Mouse (Mus musculus): ENCODE results near the gene Gm7271. TPM values are rescaled to one million over a fixed set of nuclear protein-coding genes. Genes with fewer than 3 reads are reported as not detected.

Gene Gm7271
- polyA plus RNA-seq, 1 experiment from 2014 or later, result not detected

GRCm38 (mm10) chr5:76529704-76530066 is 45.8 kb downstream of the Gm7271 start:
- WGBS, result 10% methylated on average over 9 of the region's 9 CpGs
- H3K9me3 ChIP-seq, result no peaks in the 10 kb centered on the region
- peaks cover 13% of the 10 kb centered on the region for H3K36me3 ChIP-seq (replicated peaks)
- peak overlapping the region; percentile 87 for H3K27ac ChIP-seq
- no peaks in the 10 kb centered on the region for H3K27me3 ChIP-seq (ENCODE audit: poor library complexity, severe bottlenecking)
- H3K4me3 ChIP-seq, result peak overlapping the region; percentile 96
- H3K4me1 ChIP-seq, result peaks cover 16% of the 10 kb centered on the region
- no peak for DNase-seq (ENCODE audit: extremely low spot score, low spot score)

GRCm38 (mm10) chr5:76533186-76533585 is 49.3 kb downstream of the Gm7271 start:
- Histone ChIP-seq H3K27me3 (ENCODE audit: poor library complexity, severe bottlenecking) (no peaks in the 10 kb centered on the region), H3K36me3 (replicated peaks) (peaks cover 47% of the 10 kb centered on the region), H3K4me3 (no peak overlapping the region), H3K27ac (no peak overlapping the region), H3K4me1 (peaks cover 16% of the 10 kb centered on the region), H3K9me3 (no peaks in the 10 kb centered on the region)
- no peak for DNase-seq (ENCODE audit: extremely low spot score, low spot score)
- WGBS, result 88% methylated on average over 6 of the region's 6 CpGs

- H3K36me3 ChIP-seq (replicated peaks), result peaks cover 62% of the 10 kb centered on the region
- WGBS, result 86% methylated on average over 1 of the region's 1 CpGs
- no peak for DNase-seq (ENCODE audit: extremely low spot score, low spot score)
- H3K9me3 ChIP-seq, result no peaks in the 10 kb centered on the region
- H3K4me3 ChIP-seq, result no peak overlapping the region
- no peaks in the 10 kb centered on the region for H3K27me3 ChIP-seq (ENCODE audit: poor library complexity, severe bottlenecking)
- no peaks in the 10 kb centered on the region for H3K4me1 ChIP-seq
- H3K27ac ChIP-seq, result no peak overlapping the region
These were observed 52.4 kb downstream of the Gm7271 start for GRCm38 (mm10) chr5:76536231-76536630.

- WGBS, result 97% methylated on average over 10 of the region's 10 CpGs
- Histone ChIP-seq H3K27ac (no peak overlapping the region), H3K4me3 (no peak overlapping the region), H3K4me1 (no peaks in the 10 kb centered on the region), H3K9me3 (no peaks in the 10 kb centered on the region), H3K36me3 (replicated peaks) (peaks cover 69% of the 10 kb centered on the region), H3K27me3 (ENCODE audit: poor library complexity, severe bottlenecking) (no peaks in the 10 kb centered on the region)
- no peak for DNase-seq (ENCODE audit: extremely low spot score, low spot score)
These were observed 53.7 kb downstream of the Gm7271 start for GRCm38 (mm10) chr5:76537578-76537977.

DNA sequence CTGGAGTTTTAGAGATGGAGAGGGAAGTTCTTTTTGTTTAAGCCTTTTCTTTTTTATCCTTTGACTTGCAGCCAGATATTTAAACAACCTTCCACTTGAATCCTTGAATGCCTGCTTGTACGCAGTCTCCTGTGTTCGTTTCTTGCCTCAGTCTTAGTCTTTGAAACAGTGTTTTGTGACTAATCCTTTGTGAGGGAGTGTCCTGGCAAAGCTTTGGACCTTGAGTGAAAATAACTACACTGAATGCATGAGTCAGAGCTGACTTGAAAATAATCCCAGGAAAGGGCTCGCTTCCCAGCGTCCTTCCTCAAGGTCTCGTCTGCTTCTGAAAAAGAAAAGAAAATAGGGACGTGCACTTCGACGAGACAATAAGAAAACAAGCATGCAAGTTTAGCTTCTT is 56.3 kb downstream of the Gm7271 start:
- Histone ChIP-seq H3K9me3 (no peaks in the 10 kb centered on the region), H3K27ac (no peak overlapping the region), H3K4me3 (no peak overlapping the region), H3K27me3 (ENCODE audit: poor library complexity, severe bottlenecking) (no peaks in the 10 kb centered on the region), H3K36me3 (replicated peaks) (peaks cover 78% of the 10 kb centered on the region), H3K4me1 (no peaks in the 10 kb centered on the region)
- DNase-seq (ENCODE audit: extremely low spot score, low spot score), result no peak
- WGBS, result 87% methylated on average over 8 of the region's 8 CpGs

DNA sequence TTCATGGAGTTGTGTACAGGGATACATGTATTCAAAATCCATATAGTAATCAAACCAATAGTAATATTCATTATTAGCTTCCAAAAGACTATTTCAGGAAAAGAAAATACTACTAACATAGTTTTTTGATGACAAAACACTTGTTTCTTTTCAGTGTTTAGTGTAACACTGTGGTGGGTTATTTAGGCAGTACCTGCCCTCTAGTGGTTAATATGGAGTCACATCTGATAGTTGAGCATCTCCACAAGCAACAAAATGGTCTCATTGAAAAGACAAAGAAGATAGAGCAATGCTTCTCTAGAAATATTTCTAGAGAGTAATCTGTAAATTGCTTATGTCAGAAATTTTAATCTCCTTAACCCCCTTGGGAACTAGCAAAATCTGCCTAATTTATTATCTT is 57.0 kb downstream of the Gm7271 start:
- no peaks in the 10 kb centered on the region for H3K4me1 ChIP-seq
- H3K27ac ChIP-seq, result no peak overlapping the region
- no peak for DNase-seq (ENCODE audit: extremely low spot score, low spot score)
- no peak overlapping the region for H3K4me3 ChIP-seq
- no peaks in the 10 kb centered on the region for H3K27me3 ChIP-seq (ENCODE audit: poor library complexity, severe bottlenecking)
- H3K9me3 ChIP-seq, result no peaks in the 10 kb centered on the region
- peaks cover 77% of the 10 kb centered on the region for H3K36me3 ChIP-seq (replicated peaks)

DNA sequence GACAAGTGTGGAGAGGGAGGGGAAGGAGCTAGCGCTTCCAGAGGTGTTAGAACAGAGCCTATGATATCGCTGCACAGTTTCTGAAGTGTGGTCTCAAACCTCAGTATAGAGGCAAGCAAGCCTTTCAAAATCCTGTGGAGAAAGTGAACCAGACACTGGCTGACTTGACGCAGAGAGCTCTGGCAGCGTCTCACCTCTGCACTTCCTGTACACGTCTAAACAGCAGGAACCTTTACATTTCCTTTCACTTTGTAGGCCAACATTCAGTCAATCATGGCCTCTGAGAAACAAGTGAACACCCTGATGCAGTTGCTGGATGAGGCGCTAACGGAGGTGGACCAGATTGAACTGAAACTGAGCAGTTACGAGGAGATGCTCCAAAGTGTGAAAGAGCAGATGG is 59.4 kb downstream of the Gm7271 start:
- Histone ChIP-seq H3K4me1 (no peaks in the 10 kb centered on the region), H3K9me3 (no peaks in the 10 kb centered on the region), H3K27ac (no peak overlapping the region), H3K36me3 (replicated peaks) (peaks cover 65% of the 10 kb centered on the region), H3K4me3 (no peak overlapping the region), H3K27me3 (ENCODE audit: poor library complexity, severe bottlenecking) (no peaks in the 10 kb centered on the region)
- DNase-seq (ENCODE audit: extremely low spot score, low spot score), result no peak
- 94% methylated on average over 8 of the region's 8 CpGs for WGBS

GRCm38 (mm10) chr5:76550426-76550825 is 66.6 kb downstream of the Gm7271 start:
- WGBS, result 92% methylated on average over 8 of the region's 8 CpGs
- peaks cover 55% of the 10 kb centered on the region for H3K36me3 ChIP-seq (replicated peaks)

GRCm38 (mm10) chr5:76565321-76565720 is 81.5 kb downstream of the Gm7271 start:
- WGBS, result 32% methylated on average over 3 of the region's 3 CpGs
- Histone ChIP-seq H3K27me3 (ENCODE audit: poor library complexity, severe bottlenecking) (no peaks in the 10 kb centered on the region), H3K27ac (no peak overlapping the region), H3K36me3 (replicated peaks) (peaks cover 90% of the 10 kb centered on the region), H3K4me1 (no peaks in the 10 kb centered on the region), H3K4me3 (no peak overlapping the region), H3K9me3 (no peaks in the 10 kb centered on the region)
- DNase-seq (ENCODE audit: extremely low spot score, low spot score), result peak; percentile 63

More at GRCm38 (mm10) chr5:76550426-76550825, 66.6 kb downstream of the Gm7271 start:
- DNase-seq (ENCODE audit: extremely low spot score, low spot score), result no peak
- Histone ChIP-seq H3K4me3 (no peak overlapping the region), H3K9me3 (no peaks in the 10 kb centered on the region), H3K4me1 (no peaks in the 10 kb centered on the region), H3K27ac (no peak overlapping the region), H3K27me3 (ENCODE audit: poor library complexity, severe bottlenecking) (no peaks in the 10 kb centered on the region)

Other genes starting within 250 kb of the Gm7271 start
- gene Clock, start 179.2 kb upstream of the Gm7271 start, polyA plus RNA-seq (2016; fragmentation: Nextera tagmentation; extraction: Ambion mirVana), result 10.2 and 11.5 TPM in 2 replicates
- not detected in 2 replicates for gene Pdcl2, start 152.9 kb upstream of the Gm7271 start, polyA plus RNA-seq (2016; fragmentation: Nextera tagmentation; extraction: Ambion mirVana)
- 0.84 and 0.99 TPM in 2 replicates for gene Nmu, start 120.3 kb upstream of the Gm7271 start, polyA plus RNA-seq (2016; fragmentation: Nextera tagmentation; extraction: Ambion mirVana)
- gene Exoc1, start 45.3 kb downstream of the Gm7271 start, polyA plus RNA-seq (2016; fragmentation: Nextera tagmentation; extraction: Ambion mirVana), result 45.6 and 46.8 TPM in 2 replicates
- gene Cep135, start 104.7 kb downstream of the Gm7271 start, polyA plus RNA-seq (2016; fragmentation: Nextera tagmentation; extraction: Ambion mirVana), result 10.8 and 12.2 TPM in 2 replicates
- 29.7 and 31.6 TPM in 2 replicates for gene C530008M17Rik, start 172.5 kb downstream of the Gm7271 start, polyA plus RNA-seq (2016; fragmentation: Nextera tagmentation; extraction: Ambion mirVana)